Mouse (Mus musculus) neural tube, embryonic 11.5 days (tissue): Measurements from ENCODE around the gene Ifna13. TPM values are rescaled to one million over a fixed set of nuclear protein-coding genes. Genes with fewer than 3 reads are reported as not detected.

Source experiments
- ATAC-seq: fragments of 200-750 bp; cut with Nextera tagmentation; 2 replicates; pipeline ENCODE4 v1.8.0; 2017; ENCODE audit warnings: moderate number of reproducible peaks, mild to moderate bottlenecking, moderate TSS enrichment, moderate library complexity; ENCODE audit not compliant: insufficient read depth, low FRiP score, low TSS enrichment
- DNase-seq: peaks from one replicate; pipeline ENCODE4 v3.0.0-alpha.2; 2015; ENCODE audit warnings: low spot score
- H3K27ac ChIP-seq: fragments of 300-500 bp; sonication (generic); 2 replicates; pipeline ENCODE4 v1.5.1; 2014; ENCODE audit warnings: low read depth, mild to moderate bottlenecking, low read length
- H3K27me3 ChIP-seq: fragments of 300-500 bp; sonication (generic); 2 replicates; pipeline ENCODE4 v1.6.1; 2014; ENCODE audit warnings: mild to moderate bottlenecking, low read length, mixed read lengths; ENCODE audit not compliant: control insufficient read depth, insufficient read depth
- H3K36me3 ChIP-seq: fragments of 300-500 bp; sonication (generic); 2 replicates; pipeline ENCODE4 v1.6.1; 2014; ENCODE audit warnings: mild to moderate bottlenecking, low read length, moderate library complexity, mixed read lengths; ENCODE audit not compliant: control insufficient read depth, insufficient read depth
- H3K4me1 ChIP-seq: fragments of 300-500 bp; sonication (generic); 2 replicates; pipeline ENCODE4 v1.6.1; 2014; ENCODE audit warnings: low read length, mixed read lengths; ENCODE audit not compliant: control insufficient read depth, insufficient read depth
- H3K4me2 ChIP-seq: fragments of 300-500 bp; sonication (generic); 2 replicates; pipeline ENCODE4 v1.6.1; 2014; ENCODE audit warnings: low read depth, mild to moderate bottlenecking, moderate library complexity
- H3K4me3 ChIP-seq: fragments of 300-500 bp; sonication (generic); 2 replicates; pipeline ENCODE4 v1.5.1; 2014; ENCODE audit warnings: low read depth, low read length
- H3K9ac ChIP-seq: fragments of 300-500 bp; sonication (generic); 2 replicates; pipeline ENCODE4 v1.6.1; 2014; ENCODE audit warnings: mild to moderate bottlenecking, low read length
- H3K9me3 ChIP-seq: fragments of 300-500 bp; sonication (generic); 2 replicates; pipeline ENCODE4 v1.6.1; 2016; ENCODE audit warnings: low read length; ENCODE audit not compliant: control insufficient read depth
- WGBS: fragments of 180-500 bp; shearing (Covaris S2); extraction: QIAGEN DNeasy Blood & Tissue Kit; methylation state at CpG from one replicate; pipeline ENCODE4 v1.1.7; 2014; 5-methylcytosine and 5-hydroxymethylcytosine counted together
- polyA plus RNA-seq: library from polyadenylated mRNA; unstranded; fragments of >200 nt; fragmentation: Nextera tagmentation; extraction: Ambion mirVana; gene quantifications from 2 replicates; pipeline ENCODE4 v1.2.1, GENCODE M21; 2014

Ifna13 gene
- polyA plus RNA-seq, 1 experiment from 2014 or later = not detected

DNA sequence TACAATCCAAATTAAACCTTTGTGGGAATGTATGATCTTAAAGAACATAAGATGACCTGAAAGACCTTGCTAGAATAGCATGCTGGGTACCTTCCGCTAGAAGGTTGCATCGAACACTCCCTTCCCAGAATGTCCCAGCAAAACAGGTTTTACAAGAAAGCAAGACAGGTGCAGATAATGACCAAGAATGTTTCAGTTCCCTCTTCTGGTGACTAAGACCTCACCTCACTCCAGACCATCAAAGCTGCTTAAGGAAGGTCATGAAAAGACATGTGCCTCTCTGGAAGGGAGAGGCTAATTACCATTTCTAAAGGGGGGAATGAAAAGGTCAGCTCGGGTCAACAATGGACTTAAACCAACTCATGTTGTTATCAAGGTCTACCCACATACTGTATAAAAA is 9.4 kb upstream of the Ifna13 start:
- ATAC-seq = no peak
- Histone ChIP-seq H3K9me3 (no peaks in the 10 kb centered on the region), H3K4me3 (no peak overlapping the region), H3K9ac (no peak overlapping the region), H3K4me1 (no peaks in the 10 kb centered on the region), H3K27ac (no peak overlapping the region), H3K36me3 (no peaks in the 10 kb centered on the region), H3K27me3 (no peaks in the 10 kb centered on the region), H3K4me2 (no peak overlapping the region)
- no peak for DNase-seq
- 83% methylated on average over 3 of the region's 3 CpGs for WGBS

DNA sequence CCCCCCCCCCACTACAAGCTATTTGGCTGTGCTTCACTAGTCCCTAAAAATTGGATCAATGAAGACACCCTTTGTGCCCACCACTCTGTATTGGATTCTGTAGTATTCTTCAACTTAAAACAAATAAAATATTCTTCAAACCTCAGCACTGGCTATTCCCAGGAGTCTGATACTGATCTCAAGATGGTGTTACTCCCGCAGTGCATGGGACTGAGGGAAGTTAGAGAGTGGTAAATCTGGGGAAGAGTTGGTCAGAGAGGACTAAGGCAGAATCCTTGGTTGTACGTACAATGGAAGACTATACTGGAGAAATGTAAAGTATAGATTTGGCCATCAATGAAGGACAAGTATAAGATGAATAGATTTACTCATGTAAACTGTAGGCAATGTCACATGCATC is 1.7 kb downstream of the Ifna13 start:
- Histone ChIP-seq H3K9me3 (no peaks in the 10 kb centered on the region), H3K36me3 (no peaks in the 10 kb centered on the region), H3K27ac (no peak overlapping the region), H3K4me1 (no peaks in the 10 kb centered on the region), H3K27me3 (no peaks in the 10 kb centered on the region), H3K9ac (no peak overlapping the region), H3K4me3 (no peak overlapping the region), H3K4me2 (no peak overlapping the region)
- no peak for ATAC-seq
- 35% methylated on average over 2 of the region's 2 CpGs for WGBS
- DNase-seq = no peak

DNA sequence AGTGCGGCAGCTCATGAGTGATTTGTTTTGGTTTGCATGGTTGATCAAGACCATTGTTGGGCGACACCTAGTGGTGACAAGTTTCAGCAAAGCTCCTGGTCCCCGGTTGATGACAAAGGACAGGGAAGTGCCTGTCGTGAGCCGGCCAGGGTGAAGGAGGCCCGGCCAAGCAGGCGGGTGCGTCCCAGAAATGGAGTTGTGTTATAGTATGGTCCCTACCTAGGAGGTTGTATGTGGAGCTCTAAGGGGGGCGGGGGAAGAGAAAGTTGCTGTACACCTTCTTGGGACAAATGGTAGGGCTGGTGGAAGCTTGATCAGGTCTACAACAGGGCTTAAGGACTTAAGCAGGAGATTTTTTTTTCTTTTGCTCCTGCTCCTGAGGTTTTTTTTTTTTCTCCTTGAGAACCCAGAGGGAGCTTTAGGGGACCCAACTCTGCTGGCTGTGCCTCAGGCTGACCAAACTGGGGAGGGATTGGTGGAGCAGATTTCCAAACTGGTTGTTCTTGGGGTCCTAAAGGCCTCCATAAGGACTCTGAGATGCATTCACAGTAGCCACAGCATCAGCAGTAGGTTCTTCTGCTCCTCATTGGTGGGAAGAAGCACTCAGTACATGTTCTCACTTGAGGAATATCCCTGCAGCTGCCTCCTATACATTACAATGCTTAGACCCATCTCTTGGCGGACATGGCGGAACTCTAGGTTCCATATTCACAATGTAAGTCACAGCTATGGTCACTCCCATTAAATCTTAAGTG is 3.0 kb downstream of the Ifna13 start:
- no peak overlapping the region for H3K4me3 ChIP-seq

DNA sequence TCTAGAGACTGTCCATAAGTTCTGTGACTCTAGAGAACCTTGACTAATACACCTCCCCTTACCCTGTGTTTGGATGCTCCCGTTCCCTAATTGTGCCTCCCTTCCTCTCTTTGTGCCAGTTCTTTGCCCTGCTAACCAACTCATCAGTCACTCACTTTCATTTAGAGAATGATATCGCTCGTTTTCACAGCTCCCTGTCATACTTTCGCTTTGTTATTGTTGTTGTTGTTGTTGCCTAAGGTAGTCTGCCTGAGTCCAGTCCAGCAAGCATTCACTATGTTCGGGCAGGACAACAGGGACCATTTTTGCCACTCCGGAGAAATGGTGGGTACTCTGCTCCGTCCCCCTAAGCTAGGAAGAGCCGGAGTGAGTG is 3.6 kb downstream of the Ifna13 start:
- H3K36me3 ChIP-seq = no peaks in the 10 kb centered on the region
- no peaks in the 10 kb centered on the region for H3K9me3 ChIP-seq
- H3K27me3 ChIP-seq = no peaks in the 10 kb centered on the region
- 69% methylated on average over 8 of the region's 8 CpGs for WGBS
- no peak for DNase-seq
- no peaks in the 10 kb centered on the region for H3K4me1 ChIP-seq
- no peak overlapping the region for H3K9ac ChIP-seq
- H3K27ac ChIP-seq = no peak overlapping the region
- no peak for ATAC-seq
- no peak overlapping the region for H3K4me2 ChIP-seq
- no peak overlapping the region for H3K4me3 ChIP-seq

More for the DNA sequence above, 3.0 kb downstream of the Ifna13 start:
- Histone ChIP-seq H3K27me3 (no peaks in the 10 kb centered on the region), H3K27ac (no peak overlapping the region), H3K36me3 (no peaks in the 10 kb centered on the region), H3K4me1 (no peaks in the 10 kb centered on the region), H3K9me3 (no peaks in the 10 kb centered on the region), H3K4me2 (no peak overlapping the region), H3K9ac (no peak overlapping the region)
- DNase-seq (peak; percentile 87), ATAC-seq (peak; percentile 95)
- WGBS = 22% methylated on average over 11 of the region's 11 CpGs

DNA sequence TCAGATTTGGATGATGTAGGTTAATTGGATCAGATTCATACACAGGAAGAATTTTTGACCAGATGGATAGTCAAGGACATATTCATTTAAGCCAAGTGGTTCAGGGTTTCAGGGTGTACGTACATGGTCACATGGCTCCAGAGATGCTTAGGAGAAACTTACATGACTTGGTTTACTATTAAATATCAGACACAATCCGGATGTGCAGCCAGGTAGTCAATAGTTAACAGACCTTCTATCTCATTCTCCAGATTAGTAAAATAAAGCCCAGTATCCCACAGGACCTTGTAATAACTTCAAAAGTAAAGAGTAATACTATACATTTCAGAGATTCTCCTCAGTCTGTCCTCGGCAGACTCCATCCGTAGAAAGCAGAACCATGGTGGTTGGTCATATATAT is 9.9 kb downstream of the Ifna13 start, which contains the start of gene C87499:
Gene C87499, minus strand, starts transcription at position 101 of the 400 bp plus-strand sequence.
- WGBS = 90% methylated on average over 4 of the region's 4 CpGs
- DNase-seq (no peak), ATAC-seq (no peak)
- Histone ChIP-seq H3K4me2 (no peak within 1 kb of the TSS), H3K36me3 (no peaks in the 10 kb centered on the region), H3K9ac (no peak within 1 kb of the TSS), H3K27me3 (no peaks in the 10 kb centered on the region), H3K27ac (no peak within 1 kb of the TSS), H3K4me3 (no peak within 1 kb of the TSS), H3K9me3 (no peaks in the 10 kb centered on the region), H3K4me1 (no peaks in the 10 kb centered on the region)

DNA sequence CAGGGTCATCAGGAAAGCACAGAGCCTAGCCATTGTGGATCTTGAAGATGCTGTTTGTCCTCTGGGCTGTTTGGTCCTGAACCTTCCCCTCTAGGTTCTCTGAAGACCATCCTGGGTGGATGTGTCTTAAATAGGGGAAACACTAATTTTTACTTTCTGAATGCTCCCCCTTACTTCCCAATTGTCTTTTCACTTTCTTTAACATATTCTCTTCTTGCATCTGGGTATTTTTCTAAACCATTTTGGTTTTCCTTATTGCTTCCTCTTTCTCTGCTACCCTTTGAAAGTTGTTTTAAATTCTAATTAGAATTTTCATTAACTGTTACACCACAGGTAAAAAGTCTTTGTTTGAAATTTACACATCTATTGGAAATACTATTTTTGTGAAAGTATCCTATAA is 41.0 kb downstream of the Ifna13 start, which contains the start of gene Ifna12:
Gene Ifna12, minus strand, starts transcription at position 101 of the 400 bp plus-strand sequence.
- H3K27me3 ChIP-seq = no peaks in the 10 kb centered on the region
- H3K27ac ChIP-seq = no peak within 1 kb of the TSS
- no peak within 1 kb of the TSS for H3K4me2 ChIP-seq
- no peak within 1 kb of the TSS for H3K9ac ChIP-seq
- H3K36me3 ChIP-seq = no peaks in the 10 kb centered on the region
- H3K4me3 ChIP-seq = no peak within 1 kb of the TSS
- no peaks in the 10 kb centered on the region for H3K9me3 ChIP-seq
- no peak for DNase-seq
- no peaks in the 10 kb centered on the region for H3K4me1 ChIP-seq
- no peak for ATAC-seq

Other genes with a start within 250 kb of the Ifna13 start
- 2.5 and 3.2 TPM in 2 replicates for gene Hacd4, start 205.5 kb downstream of the Ifna13 start, polyA plus RNA-seq
- gene Ifnb1, start 121.7 kb downstream of the Ifna13 start, polyA plus RNA-seq = not detected in 2 replicates
- gene Ifna15, start 86.2 kb downstream of the Ifna13 start, polyA plus RNA-seq = not detected in 2 replicates
- not detected in 2 replicates for gene Ifna14, start 72.7 kb downstream of the Ifna13 start, polyA plus RNA-seq
- not detected in 2 replicates for gene Ifna9, start 52.1 kb downstream of the Ifna13 start, polyA plus RNA-seq
- gene Ifna12, start 41.1 kb downstream of the Ifna13 start, polyA plus RNA-seq = not detected in 2 replicates
- gene C87499, start 10.0 kb downstream of the Ifna13 start, polyA plus RNA-seq = not detected in 2 replicates
- gene Ifna16, start 32.5 kb upstream of the Ifna13 start, polyA plus RNA-seq = not detected in 2 replicates
- gene Ifna2, start 39.5 kb upstream of the Ifna13 start, polyA plus RNA-seq = not detected in 2 replicates
- gene Ifnab, start 46.9 kb upstream of the Ifna13 start, polyA plus RNA-seq = not detected in 2 replicates
- 1.9 and 2.1 TPM in 2 replicates for gene Gm26566, start 77.3 kb upstream of the Ifna13 start, polyA plus RNA-seq
- 151 and 152 TPM in 2 replicates for gene Klhl9, start 78.0 kb upstream of the Ifna13 start, polyA plus RNA-seq
- 0.53 TPM in 1 of 2 replicates, not detected in the other for gene Gm13271, start 110.4 kb upstream of the Ifna13 start, polyA plus RNA-seq
- not detected in 2 replicates for gene Gm13283, start 115.7 kb upstream of the Ifna13 start, polyA plus RNA-seq
- gene Gm13290, start 129.4 kb upstream of the Ifna13 start, polyA plus RNA-seq = 0.31 and 0.46 TPM in 2 replicates
- not detected in 2 replicates for gene Gm13289, start 132.5 kb upstream of the Ifna13 start, polyA plus RNA-seq
- not detected in 2 replicates for gene Gm13272, start 135.4 kb upstream of the Ifna13 start, polyA plus RNA-seq
- gene Ifnz, start 137.7 kb upstream of the Ifna13 start, polyA plus RNA-seq = not detected in 2 replicates
- not detected in 2 replicates for gene Gm13276, start 141.2 kb upstream of the Ifna13 start, polyA plus RNA-seq
- not detected in 2 replicates for gene Gm13277, start 144.2 kb upstream of the Ifna13 start, polyA plus RNA-seq
- gene Gm13278, start 147.1 kb upstream of the Ifna13 start, polyA plus RNA-seq = not detected in 2 replicates
- not detected in 2 replicates for gene Gm13275, start 150.0 kb upstream of the Ifna13 start, polyA plus RNA-seq
- not detected in 2 replicates for gene Gm13279, start 152.9 kb upstream of the Ifna13 start, polyA plus RNA-seq
- 0.19 TPM in 1 of 2 replicates, not detected in the other for gene Gm13285, start 155.2 kb upstream of the Ifna13 start, polyA plus RNA-seq
- not detected in 2 replicates for gene Gm13287, start 158.8 kb upstream of the Ifna13 start, polyA plus RNA-seq
- not detected in 2 replicates for gene Gm13288, start 161.1 kb upstream of the Ifna13 start, polyA plus RNA-seq
- gene Ifna7, start 171.8 kb upstream of the Ifna13 start, polyA plus RNA-seq = not detected in 2 replicates
- gene Ifna11, start 175.5 kb upstream of the Ifna13 start, polyA plus RNA-seq = not detected in 2 replicates
- not detected in 2 replicates for gene Ifna6, start 183.0 kb upstream of the Ifna13 start, polyA plus RNA-seq
- not detected in 2 replicates for gene Ifna5, start 191.1 kb upstream of the Ifna13 start, polyA plus RNA-seq
- gene Ifna4, start 197.4 kb upstream of the Ifna13 start, polyA plus RNA-seq = not detected in 2 replicates
- gene Ifna1, start 205.6 kb upstream of the Ifna13 start, polyA plus RNA-seq = not detected in 2 replicates
- gene Ifne, start 235.7 kb upstream of the Ifna13 start, polyA plus RNA-seq = not detected in 2 replicates